Mouse (Mus musculus) lung, postnatal 0 days (tissue): ENCODE data around the gene Zar1l. TPM values are rescaled to one million over a fixed set of nuclear protein-coding genes. Genes with fewer than 3 reads are reported as not detected.

Experiments used
- ATAC-seq: fragments of 200-750 bp; cut with Nextera tagmentation; 2 replicates; pipeline ENCODE4 v1.8.0; 2017; ENCODE audit warnings: moderate library complexity
- DNase-seq: peaks from one replicate; pipeline ENCODE4 v3.0.0-alpha.2; 2016; ENCODE audit warnings: low spot score
- H3K27ac ChIP-seq: fragments of 300-500 bp; sonication (generic); 2 replicates; pipeline ENCODE4 v1.5.1; 2014; ENCODE audit warnings: antibody characterized with exemption, mild to moderate bottlenecking, low read length, mixed read lengths
- H3K27me3 ChIP-seq: fragments of 300-500 bp; sonication (generic); replicated peaks from 2 replicates; pipeline ENCODE4 v1.6.1; 2014; ENCODE audit warnings: low read length, mixed read lengths; ENCODE audit not compliant: insufficient read depth
- H3K36me3 ChIP-seq: fragments of 300-500 bp; sonication (generic); 2 replicates; pipeline ENCODE4 v1.6.1; 2014; ENCODE audit warnings: low read length, mixed read lengths; ENCODE audit not compliant: insufficient read depth
- H3K4me1 ChIP-seq: fragments of 300-500 bp; sonication (generic); 2 replicates; pipeline ENCODE4 v1.6.1; 2014; ENCODE audit warnings: antibody characterized with exemption, low read depth, low read length, mixed read lengths; ENCODE audit not compliant: insufficient read depth
- H3K4me2 ChIP-seq: fragments of 300-500 bp; sonication (generic); replicated peaks from 2 replicates; pipeline ENCODE4 v1.6.1; 2014; ENCODE audit warnings: low read depth, mild to moderate bottlenecking, low read length, moderate library complexity, mixed read lengths
- H3K4me3 ChIP-seq: fragments of 300-500 bp; sonication (generic); 2 replicates; pipeline ENCODE4 v1.5.1; 2014; ENCODE audit warnings: low read depth, low read length
- H3K9ac ChIP-seq: fragments of 300-500 bp; sonication (generic); replicated peaks from 2 replicates; pipeline ENCODE4 v1.6.1; 2014; ENCODE audit warnings: low read depth, mild to moderate bottlenecking
- H3K9me3 ChIP-seq: fragments of 300-500 bp; sonication (generic); 2 replicates; pipeline ENCODE4 v1.6.1; 2016; ENCODE audit warnings: low read length, mixed read lengths
- CTCF ChIP-seq: IDR thresholded peaks from 2 replicates; pipeline ENCODE4 v1.5.1; 2016; ENCODE audit warnings: antibody characterized with exemption, mild to moderate bottlenecking
- EP300 ChIP-seq: IDR thresholded peaks from 2 replicates; pipeline ENCODE4 v1.6.1; 2016; ENCODE audit warnings: antibody characterized with exemption, mild to moderate bottlenecking, control low read depth
- WGBS: fragments of 180-500 bp; shearing (Covaris S2); extraction: QIAGEN DNeasy Blood & Tissue Kit; methylation state at CpG from one replicate; pipeline ENCODE4 v1.1.7; 2014; 5-methylcytosine and 5-hydroxymethylcytosine counted together
- polyA plus RNA-seq: library from polyadenylated mRNA; unstranded; fragments of >200 nt; fragmentation: Nextera tagmentation; extraction: Ambion mirVana; gene quantifications from 2 replicates; pipeline ENCODE4 v1.2.1, GENCODE M21; 2015

The Zar1l gene
- polyA plus RNA-seq, 1 experiment from 2014 or later = not detected

GRCm38 (mm10) chr5:150559519-150560103 is 41.6 kb upstream of the Zar1l start:
- H3K4me2 ChIP-seq = no peak overlapping the region
- H3K9ac ChIP-seq = no peak overlapping the region
- 91% methylated on average over 6 of the region's 6 CpGs for WGBS
- H3K9me3 ChIP-seq = no peaks in the 10 kb centered on the region
- TF ChIP-seq EP300 (no peak), CTCF (no peak)
- H3K36me3 ChIP-seq = 0 out of 2 replicates have a peak, but pooled peaks cover 7% of the 10 kb centered on the region
- DNase-seq (no peak), ATAC-seq (no peak)
- no peaks in the 10 kb centered on the region for H3K27me3 ChIP-seq
- no peak overlapping the region for H3K27ac ChIP-seq
- H3K4me1 ChIP-seq = no peaks in the 10 kb centered on the region
- H3K4me3 ChIP-seq = no peak overlapping the region

- Histone ChIP-seq H3K4me1 (no peaks in the 10 kb centered on the region), H3K9me3 (no peaks in the 10 kb centered on the region), H3K4me3 (no peak overlapping the region), H3K36me3 (no peaks in the 10 kb centered on the region), H3K9ac (no peak overlapping the region), H3K27ac (no peak overlapping the region), H3K4me2 (no peak overlapping the region), H3K27me3 (no peaks in the 10 kb centered on the region)
- ATAC-seq = no peak
- peak; percentile 64 for DNase-seq
- 55% methylated on average over 3 of the region's 3 CpGs for WGBS
- TF ChIP-seq EP300 = no peak
- TF ChIP-seq CTCF = peak; percentile 68
Observed at GRCm38 (mm10) chr5:150551637-150552036, 33.7 kb upstream of the Zar1l start.

- WGBS = 51% methylated on average over 2 of the region's 2 CpGs
- ATAC-seq = peak; percentile 75
- Histone ChIP-seq H3K36me3 (no peaks in the 10 kb centered on the region), H3K27me3 (no peaks in the 10 kb centered on the region), H3K9ac (no peak overlapping the region), H3K9me3 (no peaks in the 10 kb centered on the region), H3K4me3 (no peak overlapping the region), H3K4me1 (no peaks in the 10 kb centered on the region), H3K4me2 (no peak overlapping the region), H3K27ac (no peak overlapping the region)
- TF ChIP-seq CTCF (no peak), EP300 (no peak)
- peak; percentile 81 for DNase-seq
Observed at GRCm38 (mm10) chr5:150543184-150543583, 25.2 kb upstream of the Zar1l start.

- DNase-seq = no peak
- no peak overlapping the region for H3K4me2 ChIP-seq
- H3K4me3 ChIP-seq = no peak overlapping the region
- no peaks in the 10 kb centered on the region for H3K4me1 ChIP-seq
- 100% methylated on average over 1 of the region's 1 CpGs for WGBS
- H3K9me3 ChIP-seq = no peaks in the 10 kb centered on the region
- no peak overlapping the region for H3K27ac ChIP-seq
- TF ChIP-seq EP300 (no peak), CTCF (no peak)
- H3K9ac ChIP-seq = no peak overlapping the region
- no peaks in the 10 kb centered on the region for H3K27me3 ChIP-seq
- no peak for ATAC-seq
- H3K36me3 ChIP-seq = no peaks in the 10 kb centered on the region
Observed at GRCm38 (mm10) chr5:150541302-150541701, 23.3 kb upstream of the Zar1l start.

- H3K4me2 ChIP-seq = no peak overlapping the region
- WGBS = 85% methylated on average over 2 of the region's 2 CpGs
- no peak for DNase-seq
- no peaks in the 10 kb centered on the region for H3K27me3 ChIP-seq
- H3K9ac ChIP-seq = no peak overlapping the region
- H3K9me3 ChIP-seq = no peaks in the 10 kb centered on the region
- H3K27ac ChIP-seq = no peak overlapping the region
- H3K36me3 ChIP-seq = no peaks in the 10 kb centered on the region
- no peaks in the 10 kb centered on the region for H3K4me1 ChIP-seq
- H3K4me3 ChIP-seq = no peak overlapping the region
- no peak for TF ChIP-seq EP300
- TF ChIP-seq CTCF = peak; percentile 7; the same call in 1 of the 2 replicates
- no peak for ATAC-seq
Observed at GRCm38 (mm10) chr5:150525239-150525638, 7.3 kb upstream of the Zar1l start.

- ATAC-seq (no peak), DNase-seq (peak; percentile 8)
- no peak for TF ChIP-seq EP300
- TF ChIP-seq CTCF = no peak
- Histone ChIP-seq H3K27ac (no peak overlapping the region), H3K4me1 (no peaks in the 10 kb centered on the region), H3K9me3 (no peaks in the 10 kb centered on the region), H3K4me3 (peak overlapping the region; percentile 89), H3K36me3 (no peaks in the 10 kb centered on the region), H3K4me2 (peak overlapping the region; percentile 70), H3K9ac (peak overlapping the region; percentile 68), H3K27me3 (no peaks in the 10 kb centered on the region)
- WGBS = 4% methylated on average over 11 of the region's 11 CpGs
Observed at GRCm38 (mm10) chr5:150522867-150523234, 4.9 kb upstream of the Zar1l start.
